Mouse (Mus musculus) testis, adult 2 months (tissue): ENCODE measurements at regions not wholly inside any gene's neighbourhood (a gene's known extent, or its start where the extent isn't known, plus 50 kb on each side); places are given as distances from the start of the nearest gene placed in this dataset.

Experiments
- CTCF ChIP-seq: fragments of 200-500 bp; IDR thresholded peaks from 2 replicates; pipeline ENCODE4 v1.5.1; 2012; ENCODE audit warnings: low read depth, mild to moderate bottlenecking, inconsistent platforms, low read length, moderate library complexity; ENCODE audit not compliant: control insufficient read depth, insufficient read depth, insufficient replicate concordance
- POLR2A ChIP-seq: fragments of 200-500 bp; IDR thresholded peaks from 2 replicates; pipeline ENCODE4 v1.6.1; 2012; ENCODE audit warnings: low read depth, mild to moderate bottlenecking, inconsistent platforms, low read length, moderate library complexity; ENCODE audit not compliant: control insufficient read depth

DNA sequence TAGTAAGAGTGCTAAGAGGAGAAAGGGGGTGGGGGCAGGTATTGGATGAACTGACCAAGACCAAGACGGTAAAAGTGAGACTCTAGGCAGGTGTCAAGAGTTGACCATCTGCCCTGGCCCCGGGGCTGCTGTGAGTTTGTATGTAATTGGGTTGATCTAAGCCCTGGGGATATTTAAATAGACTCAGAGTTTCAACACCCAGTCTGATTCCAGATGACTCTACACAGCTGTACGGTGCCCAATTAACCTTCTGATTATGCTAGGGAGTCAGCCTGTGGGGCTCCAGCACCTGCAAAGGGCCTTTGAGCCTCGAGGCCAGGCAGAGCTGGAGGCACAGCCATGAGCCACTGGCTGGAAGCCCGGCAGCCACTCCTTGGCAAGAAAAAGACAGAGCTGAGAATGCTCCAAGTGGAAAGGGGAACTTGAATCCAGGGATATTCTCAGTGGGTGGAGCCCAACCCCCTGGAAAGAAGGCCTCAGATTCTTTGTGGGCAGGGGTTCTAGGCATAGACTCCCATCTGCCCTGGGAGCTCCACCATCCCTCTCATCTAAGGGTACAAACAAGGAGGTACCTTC, 140.8 kb downstream of the Rybp start:
- TF ChIP-seq CTCF, result no peak
- TF ChIP-seq POLR2A, result no peak
